In genomic region chr15:36873058-36873883, GRCm38 (mm10) we compare ENCODE assay signal across 9 mouse cellular contexts.
A peak's percentile ranks its signal among the peaks of the same experiment; 100 is the strongest.
DNase-seq lines count a peak whose midpoint lies in the region; ATAC-seq lines count a peak whose summit lies in the region.
"Had no signal": no experiment of that assay in that cellular context is flagged by ENCODE, and none has a peak within 500 bp of the region (broad histone marks: within the 10 kb centered on the region; RNA-seq: fewer than 3 reads in every experiment).

No protein-coding gene starts in this region.

- WGBS in forebrain, embryonic 14.5 days = 17% methylated on average over 10 of the region's 10 CpGs
- 67% methylated on average over 10 of the region's 10 CpGs for WGBS in limb, embryonic 10.5 days
- 13% methylated on average over 10 of the region's 10 CpGs for WGBS in midbrain, embryonic 12.5 days

- H3K27ac ChIP-seq in forebrain, embryonic 14.5 days (ENCODE audit: low read depth, low read length) = peak overlapping the region; percentile 41; the same call in 1 of the 2 replicates
- H3K27ac ChIP-seq in limb, embryonic 10.5 days = peak overlapping the region; percentile 37; the same call in 1 of the 2 replicates
- peak overlapping the region; percentile 79 for H3K27ac ChIP-seq in midbrain, embryonic 12.5 days (replicated peaks)

- H3K9ac ChIP-seq in forebrain, embryonic 14.5 days (ENCODE audit: low read length) = no peak overlapping the region
- 0 out of 2 replicates have a peak overlapping the region, but pooled peaks have one; percentile 21 for H3K9ac ChIP-seq in midbrain, embryonic 12.5 days (replicated peaks)

- H3K4me2 ChIP-seq in forebrain, embryonic 14.5 days (ENCODE audit: low read length) = peak overlapping the region; percentile 24; the same call in 1 of the 2 replicates
- peak overlapping the region; percentile 24 for H3K4me2 ChIP-seq in midbrain, embryonic 12.5 days (replicated peaks)

- H3K4me3 ChIP-seq in forebrain, embryonic 14.5 days (ENCODE audit: low read depth, low read length) = no peak overlapping the region
- no peak overlapping the region for H3K4me3 ChIP-seq in limb, embryonic 10.5 days
- H3K4me3 ChIP-seq in midbrain, embryonic 12.5 days = no peak overlapping the region

- H3K9me3 ChIP-seq in forebrain, embryonic 14.5 days (replicated peaks; ENCODE audit: control insufficient read depth, low read length) = no peaks in the 10 kb centered on the region
- H3K9me3 ChIP-seq in limb, embryonic 10.5 days (replicated peaks) = no peaks in the 10 kb centered on the region
- no peaks in the 10 kb centered on the region for H3K9me3 ChIP-seq in midbrain, embryonic 12.5 days
- H3K9me3 ChIP-seq: G1E had no signal

- ATAC-seq in forebrain, embryonic 14.5 days = peak; percentile 73
- ATAC-seq in midbrain, embryonic 12.5 days (ENCODE audit: low FRiP score, low read depth) = peak; percentile 80

- peak; percentile 53 for DNase-seq in 3T3-L1 (ENCODE audit: low read depth, low spot score)
- peak; percentile 47 for DNase-seq in brain, adult 2 months (ENCODE audit: low read depth, low spot score)
- peak; percentile 76 for DNase-seq in forebrain, embryonic 14.5 days (ENCODE audit: low spot score)
- peak; percentile 45 to 64 for DNase-seq in heart, postnatal 36 days
- DNase-seq in limb, embryonic 10.5 days (ENCODE audit: low spot score) = no peak
- DNase-seq in thymus, postnatal 25 days = no peak
- DNase-seq in layer of hippocampus, postnatal 25 days (ENCODE audit: extremely low spot score in 1 of 2, low spot score in 1 of 2) = no peak

- no peaks in the 10 kb centered on the region for H3K36me3 ChIP-seq in forebrain, embryonic 14.5 days (ENCODE audit: control insufficient read depth, insufficient read depth, low read length)
- no peaks in the 10 kb centered on the region for H3K36me3 ChIP-seq in limb, embryonic 10.5 days
- no peaks in the 10 kb centered on the region for H3K36me3 ChIP-seq in midbrain, embryonic 12.5 days

- peaks cover 13% of the 10 kb centered on the region for H3K4me1 ChIP-seq in forebrain, embryonic 14.5 days (ENCODE audit: control insufficient read depth, insufficient read depth, low read length)
- peaks cover 26% of the 10 kb centered on the region for H3K4me1 ChIP-seq in limb, embryonic 10.5 days
- peaks cover 18% of the 10 kb centered on the region for H3K4me1 ChIP-seq in midbrain, embryonic 12.5 days

- intact Hi-C loops in heart, postnatal 36 days (cut with DNase I) = no loop called here

- no peaks in the 10 kb centered on the region for H3K27me3 ChIP-seq in forebrain, embryonic 14.5 days (replicated peaks; ENCODE audit: control insufficient read depth, insufficient read depth, low read length)
- no peaks in the 10 kb centered on the region for H3K27me3 ChIP-seq in limb, embryonic 10.5 days (ENCODE audit: low read depth, poor library complexity, severe bottlenecking)
- H3K27me3 ChIP-seq in midbrain, embryonic 12.5 days = no peaks in the 10 kb centered on the region

Comparison
In these comparisons a context has a peak if more than half of its experiments do, and no peak if none do; other contexts are left out.
1. DNase-seq: peak in 3T3-L1 (single experiment), brain, adult 2 months (single experiment), forebrain, embryonic 14.5 days (single experiment) and heart, postnatal 36 days (2 of 2); none in limb, embryonic 10.5 days (single experiment), thymus, postnatal 25 days (single experiment) and layer of hippocampus, postnatal 25 days (0 of 2).
2. Peak in every context shown above with its lines, with median percentiles within 50 percentile points of each other: H3K27ac ChIP-seq.